Mouse (Mus musculus) thymus, adult 2 months (tissue): ENCODE results near the gene Serinc3.
A peak's percentile ranks its signal among the peaks of the same experiment; 100 is the strongest.

ENCODE experiments used
- CTCF ChIP-seq: fragments of 200-500 bp; IDR thresholded peaks from 2 replicates; pipeline ENCODE4 v1.5.1; 2012; ENCODE audit warnings: mild to moderate bottlenecking, control low read depth, low read length, moderate library complexity, borderline replicate concordance; ENCODE audit not compliant: control insufficient read depth, poor library complexity, insufficient read depth; ENCODE audit errors: extremely low read depth
- POLR2A ChIP-seq: fragments of 200-500 bp; IDR thresholded peaks from 2 replicates; pipeline ENCODE4 v1.6.1; 2012; ENCODE audit warnings: mild to moderate bottlenecking, low read length, control low read depth, moderate library complexity; ENCODE audit not compliant: control insufficient read depth, poor library complexity, insufficient read depth; ENCODE audit errors: extremely low read depth

DNA sequence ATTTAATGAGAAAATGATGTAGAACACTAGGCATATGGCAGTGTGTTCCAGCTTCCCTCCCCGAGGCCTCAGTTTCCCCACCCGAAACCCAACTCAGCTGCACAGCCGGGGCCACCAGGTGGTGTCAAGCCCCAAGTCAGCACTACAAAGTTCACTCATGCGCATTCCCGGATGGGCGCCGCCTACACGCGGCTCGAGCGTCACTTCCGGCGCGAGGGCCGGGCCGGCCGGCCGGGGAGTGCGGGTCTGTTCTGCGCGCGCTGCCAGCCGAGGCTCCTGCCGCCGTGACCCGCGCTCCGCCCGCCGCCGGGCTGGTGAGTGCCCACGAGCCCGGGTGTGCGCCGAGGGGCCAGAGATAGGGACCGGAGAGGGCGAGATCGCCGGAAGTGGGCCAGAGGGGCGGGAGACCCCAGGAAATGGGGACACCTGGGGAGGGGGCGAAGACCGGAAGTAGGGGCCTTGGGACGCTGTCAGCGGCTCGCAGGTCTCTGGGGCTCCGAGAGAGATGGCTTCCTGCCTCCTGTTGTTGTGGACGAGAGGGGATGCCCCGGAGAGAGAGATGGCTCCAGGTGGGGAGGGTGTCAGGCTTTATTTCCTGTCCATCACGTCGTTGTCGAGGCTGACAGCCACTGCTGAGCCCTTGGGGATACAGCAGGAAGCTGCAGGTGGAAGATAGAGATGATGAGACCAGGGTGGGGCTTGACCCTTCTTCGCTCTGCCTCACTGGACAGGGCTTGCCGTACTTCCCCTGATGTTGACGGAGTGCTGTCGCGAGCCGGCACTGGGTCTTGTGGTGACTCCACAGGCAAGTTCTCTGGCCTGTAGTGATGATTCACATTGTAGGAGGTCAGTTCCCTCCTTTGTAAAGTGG lies 42.6 kb downstream of the Serinc3 start, which contains the start of gene Ttpal:
- TF ChIP-seq CTCF (peak; percentile 86), POLR2A (peak; percentile 77; the same call in 1 of the 2 replicates)
